Mouse (Mus musculus) gonadal fat pad, adult 2 months (tissue): ENCODE measurements at regions not wholly inside any gene's neighbourhood (a gene's known extent, or its start where the extent isn't known, plus 50 kb on each side); places are given as distances from the start of the nearest gene placed in this dataset.
"Not testable (repeated sequence)": the region's sequence is repeated elsewhere in the genome, so short reads cannot be mapped to it uniquely, and the experiment has no call there.

ENCODE experiments used
- DNase-seq: peaks from one replicate; pipeline ENCODE4 v3.0.0-alpha.2; 2012; ENCODE audit warnings: low read depth

GRCm38 (mm10) chr3:22815842-22816241, 739.4 kb downstream of the Tbl1xr1 start:
- no peak for DNase-seq

DNA sequence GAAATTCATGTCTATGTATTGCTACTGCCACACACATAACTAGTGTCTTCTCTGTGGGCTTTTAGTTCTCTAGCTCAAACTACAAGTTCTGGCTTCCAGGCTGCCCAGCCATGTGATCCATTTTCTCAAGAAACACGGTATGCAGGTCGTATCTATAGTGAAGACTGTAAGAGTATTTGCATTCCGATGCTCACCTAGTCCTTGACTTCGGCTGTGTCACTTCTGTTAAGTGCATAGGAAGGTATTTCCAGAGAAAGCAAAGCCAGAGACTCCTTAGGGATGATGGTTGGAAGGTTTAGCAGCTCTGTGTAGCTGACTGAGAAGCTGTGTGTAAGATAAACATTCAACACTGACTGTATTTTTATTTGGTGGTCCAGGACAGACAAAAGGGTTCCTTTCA, 750.0 kb downstream of the Tbl1xr1 start:
- no peak for DNase-seq

GRCm38 (mm10) chr3:22838986-22839385, 762.5 kb downstream of the Tbl1xr1 start:
- DNase-seq: no peak

- no peak for DNase-seq
Measured at GRCm38 (mm10) chr3:22850474-22850873, 774.0 kb downstream of the Tbl1xr1 start.

DNA sequence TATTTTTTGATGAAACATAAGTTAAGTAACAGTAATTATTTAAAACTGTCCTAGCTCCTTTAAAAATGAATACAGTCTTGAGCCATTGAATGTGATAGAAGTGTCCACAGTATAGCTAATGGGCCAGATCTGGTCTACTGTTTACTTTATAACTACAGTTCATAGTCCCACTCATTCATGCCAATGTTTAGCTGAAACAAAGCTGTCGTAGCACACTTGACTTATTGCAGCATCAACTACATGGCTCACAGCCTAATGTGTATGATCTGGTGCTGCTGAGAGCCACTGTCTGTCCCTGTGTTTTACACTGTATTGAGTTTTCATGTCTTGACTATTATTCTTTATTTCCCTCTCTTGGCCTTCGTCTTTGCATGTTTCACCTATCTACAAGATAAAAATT, 787.1 kb downstream of the Tbl1xr1 start:
- no peak for DNase-seq

- no peak for DNase-seq
Measured at GRCm38 (mm10) chr3:22877883-22878282, 801.4 kb downstream of the Tbl1xr1 start.

GRCm38 (mm10) chr3:22892735-22893134, 816.3 kb downstream of the Tbl1xr1 start:
- DNase-seq: no peak

DNA sequence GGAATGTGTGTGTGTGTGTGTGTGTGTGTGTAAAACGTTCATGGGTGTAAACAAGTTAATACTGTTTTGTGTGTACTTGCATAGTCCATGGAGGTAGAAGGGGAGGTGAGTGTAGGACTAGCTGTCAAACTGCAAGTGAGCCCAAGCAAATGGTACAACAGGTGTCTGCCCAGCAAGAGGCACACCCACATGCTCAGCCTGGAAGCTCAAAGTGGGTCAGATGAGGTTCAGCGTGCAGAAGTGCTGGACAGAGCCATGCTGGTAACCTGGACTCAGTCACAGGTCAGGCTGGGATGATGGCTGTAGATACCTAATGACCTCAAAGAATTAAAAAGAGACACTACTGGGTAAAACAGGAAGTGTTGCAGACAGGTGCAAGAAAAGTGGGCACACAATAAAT, 821.2 kb downstream of the Tbl1xr1 start:
- no peak for DNase-seq

DNA sequence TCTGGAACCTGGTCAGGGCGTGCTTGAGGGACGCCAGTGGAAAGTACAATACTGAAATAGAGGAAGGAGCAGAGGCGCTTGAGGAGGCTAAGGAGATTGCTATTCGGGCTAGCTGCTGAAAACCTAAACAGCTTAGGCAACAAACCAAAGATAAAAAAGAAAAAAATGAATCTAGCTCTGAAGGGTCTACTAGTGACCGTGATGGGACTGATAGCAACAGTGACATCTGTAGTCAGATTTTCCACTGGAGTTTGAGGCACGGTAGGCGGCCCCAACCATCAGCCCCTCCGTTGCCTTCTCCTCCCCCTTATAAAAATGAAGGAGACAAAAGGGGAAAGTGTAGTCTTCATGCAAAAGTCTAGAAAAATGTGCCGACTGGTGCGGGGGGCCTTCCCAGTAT, 824.5 kb downstream of the Tbl1xr1 start:
- DNase-seq: no peak

- DNase-seq: no peak
Measured at GRCm38 (mm10) chr3:22928970-22929369, 852.5 kb downstream of the Tbl1xr1 start.

DNA sequence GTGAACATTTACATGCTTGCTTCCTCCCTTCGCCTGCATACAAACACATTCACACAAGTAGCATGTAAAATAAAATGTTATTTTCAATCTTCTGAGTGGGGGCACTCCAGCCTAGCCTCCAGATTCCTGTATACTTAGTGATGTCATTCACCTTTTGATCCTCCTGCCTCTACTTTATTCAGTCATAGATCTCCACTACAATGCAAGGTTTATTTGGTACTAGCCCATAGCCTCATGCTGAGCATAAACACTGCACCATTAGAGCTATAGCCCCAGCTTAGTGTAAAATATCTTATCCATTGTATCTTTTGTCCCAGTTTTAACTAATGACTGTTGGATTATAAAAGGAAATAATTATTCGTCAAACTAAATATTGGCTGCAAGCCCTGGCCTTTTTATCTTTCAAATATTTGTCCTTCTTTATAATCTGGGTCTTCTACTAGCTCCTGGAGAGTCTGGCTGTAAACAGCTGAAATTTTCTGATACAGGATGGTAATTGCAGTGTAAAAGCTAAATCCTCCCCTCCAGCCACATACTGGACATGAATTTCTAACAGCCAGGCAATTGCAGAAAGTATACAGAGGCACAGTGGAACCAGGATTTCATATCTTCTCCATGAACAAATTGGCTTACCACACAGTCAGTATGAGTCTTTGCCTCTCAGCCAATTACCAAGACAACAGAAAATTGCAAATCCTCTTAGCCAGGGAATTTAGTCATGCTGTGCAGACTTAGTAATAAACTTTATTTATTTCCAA, 853.5 kb downstream of the Tbl1xr1 start:
- no peak for DNase-seq

DNA sequence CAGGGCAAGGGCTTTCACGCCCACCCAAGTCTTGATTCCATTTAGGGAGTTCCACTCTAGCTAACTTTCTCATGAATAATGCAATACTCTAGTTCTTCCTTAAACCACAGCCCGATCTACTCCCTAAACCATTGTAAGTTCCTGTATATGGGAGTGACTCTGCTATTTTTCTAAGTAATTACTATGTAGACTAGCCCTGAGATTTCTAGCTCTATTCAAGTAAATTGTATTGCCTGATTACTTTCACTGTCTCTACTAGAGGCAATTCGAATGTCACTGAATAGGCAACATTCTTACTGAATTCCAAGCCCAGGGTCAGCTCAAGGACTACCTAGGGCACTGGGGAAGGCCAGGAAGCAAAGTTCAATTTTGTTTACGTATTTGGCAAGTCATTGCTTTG, 869.2 kb downstream of the Tbl1xr1 start:
- not testable (repeated sequence) for DNase-seq

DNA sequence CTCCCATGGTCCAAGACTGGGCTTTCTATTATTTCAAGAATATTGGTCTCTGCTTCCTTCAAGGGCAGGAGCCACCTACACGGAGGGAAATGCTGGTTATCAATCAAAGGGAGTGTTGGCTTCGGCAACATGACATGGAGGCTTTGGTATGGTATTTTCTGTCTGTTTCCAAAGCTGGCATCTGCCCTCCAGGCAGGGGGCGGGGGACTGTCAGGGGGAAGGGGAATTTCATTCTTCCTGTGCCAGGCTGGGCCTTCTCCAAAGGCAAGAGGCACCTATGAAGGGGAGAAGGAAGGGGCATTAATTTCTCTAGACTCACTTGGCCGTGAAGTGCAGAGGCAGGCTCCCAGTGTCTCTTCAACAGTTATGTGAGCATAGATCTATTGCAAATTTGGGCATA, 870.7 kb downstream of the Tbl1xr1 start:
- no peak for DNase-seq

DNA sequence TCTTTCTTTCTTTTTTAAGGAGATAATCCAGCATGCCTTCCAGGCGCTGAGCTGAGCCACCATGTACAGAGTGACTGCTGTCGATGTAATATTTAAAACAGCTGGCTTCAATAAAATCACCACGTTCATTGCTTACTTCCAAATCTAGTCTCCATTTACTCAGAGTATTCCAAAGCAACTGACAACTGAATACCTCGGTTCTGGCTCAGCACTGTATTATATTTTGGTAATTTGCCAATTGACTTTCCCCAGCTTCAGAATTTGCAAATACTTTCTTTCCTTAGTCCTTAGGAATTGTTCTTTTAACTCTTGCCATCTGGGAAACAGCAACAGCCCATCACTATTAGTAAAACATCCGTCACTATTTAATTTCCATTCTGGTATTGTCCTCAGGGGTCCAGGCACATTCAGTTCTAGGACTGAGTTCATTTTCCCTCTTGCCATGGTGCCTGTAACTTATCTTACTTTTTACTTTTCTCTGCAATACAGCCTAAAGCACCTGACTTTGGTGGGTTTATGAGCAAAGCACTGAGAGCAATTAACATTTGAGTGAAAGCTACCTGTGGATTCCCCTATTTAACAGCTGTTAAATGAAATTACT, 871.8 kb downstream of the Tbl1xr1 start:
- no peak for DNase-seq

- no peak for DNase-seq
Measured at GRCm38 (mm10) chr3:22957422-22957821, 881.0 kb downstream of the Tbl1xr1 start.

DNA sequence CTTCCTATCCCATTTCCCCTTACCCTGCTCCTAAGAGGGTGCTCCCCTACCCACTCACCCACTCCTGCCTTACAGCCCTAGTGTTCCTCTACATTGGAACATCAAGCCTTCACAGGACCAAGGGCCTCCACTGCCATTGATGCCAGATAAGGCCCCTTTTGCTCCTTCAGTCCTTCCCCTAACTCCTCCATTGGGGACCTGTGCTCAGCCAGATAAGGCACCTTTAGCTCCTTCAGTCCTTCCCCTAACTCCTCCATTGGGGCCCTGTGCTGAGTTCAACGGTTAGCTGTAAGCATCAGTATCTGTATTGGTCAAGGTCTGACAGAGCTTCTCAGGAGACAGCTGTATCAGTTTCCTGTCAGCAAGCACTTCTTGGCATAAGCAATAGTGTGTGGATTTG, 896.2 kb downstream of the Tbl1xr1 start:
- DNase-seq: no peak

- DNase-seq: no peak
Measured at GRCm38 (mm10) chr3:22976801-22977200, 900.3 kb downstream of the Tbl1xr1 start.

DNA sequence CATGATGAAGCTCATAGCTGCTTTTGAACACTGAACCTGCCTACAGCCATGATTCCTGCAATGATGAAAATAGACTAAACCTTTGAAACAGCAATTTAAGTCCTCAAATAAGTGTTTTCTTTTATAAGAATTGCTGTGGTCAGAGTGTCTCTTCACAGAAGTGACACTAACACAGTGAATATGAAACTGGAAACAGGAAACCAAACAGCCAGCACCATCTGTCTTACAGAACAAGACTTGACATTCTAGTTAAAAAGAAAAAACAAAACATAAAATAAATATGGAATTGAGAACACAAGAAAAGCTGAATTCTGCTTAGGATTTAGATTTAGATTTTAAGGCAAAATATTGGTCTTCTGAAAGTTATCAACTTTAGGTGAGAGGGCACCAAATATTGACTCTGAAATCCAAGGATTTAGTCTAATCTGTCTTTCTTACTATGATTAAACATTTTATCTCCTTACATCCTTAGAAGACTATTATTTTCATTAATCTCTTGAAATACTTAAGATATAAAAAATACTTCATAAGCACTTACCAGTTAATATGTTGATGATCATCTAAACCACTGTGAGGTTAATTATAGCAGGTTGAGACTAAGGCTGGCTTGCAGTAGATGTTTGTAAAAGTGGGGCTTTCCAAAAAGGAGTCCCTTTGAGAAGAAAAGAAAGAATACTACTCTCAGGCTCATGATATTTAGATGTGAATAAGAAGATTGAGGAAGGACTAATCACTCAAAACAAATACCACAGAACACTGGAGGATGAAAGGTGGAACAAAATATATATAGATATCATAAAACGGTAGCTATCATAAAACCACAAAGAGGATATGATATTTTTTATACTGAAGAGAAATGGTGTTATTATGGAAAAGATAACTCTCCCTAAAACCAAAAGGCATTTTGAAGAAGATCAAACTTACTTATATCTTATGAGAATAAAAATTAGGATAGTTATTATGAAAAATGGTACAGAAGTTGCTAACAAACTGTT, 903.7 kb downstream of the Tbl1xr1 start:
- DNase-seq: no peak

GRCm38 (mm10) chr3:22982430-22982829, 906.0 kb downstream of the Tbl1xr1 start:
- no peak for DNase-seq

DNA sequence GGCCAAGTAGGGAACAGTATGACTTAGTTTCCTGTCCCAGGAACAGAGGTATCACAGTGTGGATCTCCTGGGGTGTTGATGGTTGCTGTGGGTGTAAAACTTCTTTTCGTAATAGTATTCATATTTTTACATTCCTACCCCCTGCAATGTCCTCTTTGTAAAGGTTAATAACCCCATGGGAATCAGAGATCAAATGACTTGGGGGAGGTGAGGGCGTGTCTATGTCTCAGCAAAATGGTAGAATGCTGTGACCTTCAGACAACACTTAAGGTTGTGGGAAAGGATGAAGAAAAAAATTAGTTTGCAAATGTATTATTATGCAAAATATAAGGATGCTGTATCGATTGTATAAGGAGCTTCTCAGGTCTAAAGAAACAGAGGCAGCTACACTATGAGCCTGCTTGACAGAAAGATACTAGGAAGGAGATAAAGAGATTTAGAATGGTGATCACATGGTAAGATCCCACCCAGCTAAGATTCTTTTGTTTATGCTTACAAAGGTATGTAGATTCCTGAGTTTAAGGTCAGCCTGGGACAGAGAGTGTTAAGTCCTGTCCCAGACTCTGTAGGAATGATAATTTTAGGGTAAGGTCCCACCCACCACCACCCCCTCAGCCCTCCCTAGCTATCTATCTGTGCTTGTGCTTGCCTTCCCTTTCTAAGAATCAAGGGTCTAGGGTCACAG, 913.8 kb downstream of the Tbl1xr1 start:
- DNase-seq: no peak

GRCm38 (mm10) chr3:22995228-22995627, 918.8 kb downstream of the Tbl1xr1 start:
- DNase-seq: no peak

DNA sequence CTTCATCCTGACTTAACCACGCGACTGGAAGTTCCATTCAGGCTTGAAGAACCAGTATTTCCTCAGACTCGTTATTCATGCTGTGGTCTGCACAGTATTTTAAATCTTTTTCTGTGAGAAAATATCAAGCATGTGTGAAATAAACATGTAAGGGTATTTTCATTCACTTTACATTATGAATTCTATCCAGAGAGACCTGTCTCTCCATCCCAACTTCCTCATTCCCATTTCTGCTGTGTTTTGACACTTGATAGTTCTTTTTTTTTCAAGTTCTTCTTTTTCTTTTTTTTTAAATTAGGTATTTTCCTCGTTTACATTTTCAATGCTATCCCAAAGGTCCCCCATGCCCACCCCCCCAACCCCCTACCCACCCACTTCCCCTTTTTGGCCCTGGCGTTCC, 919.4 kb downstream of the Tbl1xr1 start:
- no peak for DNase-seq
